Mouse (Mus musculus) cerebellum, adult 2 months (tissue): ENCODE measurements around the gene Speer4d.
"Not testable (repeated sequence)": the region's sequence is repeated elsewhere in the genome, so short reads cannot be mapped to it uniquely, and the experiment has no call there.

Experiments used
- CTCF ChIP-seq: fragments of 200-500 bp; IDR thresholded peaks from 2 replicates; pipeline ENCODE4 v1.5.1; 2011; ENCODE audit warnings: low read depth, mild to moderate bottlenecking, control low read depth, low read length, moderate library complexity, borderline replicate concordance; ENCODE audit not compliant: insufficient read depth
- POLR2A ChIP-seq: fragments of 200-500 bp; IDR thresholded peaks from 2 replicates; pipeline ENCODE4 v1.6.1; 2011; ENCODE audit warnings: low read length, control low read depth, borderline replicate concordance; ENCODE audit not compliant: insufficient read depth

DNA sequence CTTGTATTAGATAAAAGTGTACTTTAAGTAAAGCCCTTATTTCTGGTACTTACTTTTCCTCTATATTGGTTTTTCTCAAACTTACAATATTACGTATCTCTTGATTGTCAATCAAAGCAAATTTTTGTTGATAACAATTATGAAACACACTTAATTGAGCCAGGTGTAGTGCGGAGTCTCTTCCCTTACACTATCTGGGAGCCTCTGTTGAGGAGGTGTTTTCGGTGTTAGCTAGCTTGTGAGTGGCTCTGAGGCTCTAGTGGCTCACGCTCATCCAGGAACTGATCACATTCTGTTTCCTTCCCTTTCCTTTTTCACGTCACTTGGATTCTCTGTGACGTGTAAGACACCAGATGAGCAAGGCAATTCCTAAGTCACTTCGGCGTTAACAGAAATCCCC is 15.3 kb upstream of the Speer4d start:
- TF ChIP-seq POLR2A, CTCF: not testable (repeated sequence)
